Mouse (Mus musculus) liver, adult (tissue): ENCODE measurements around the gene Nxpe4.

Experiments used
- GATA4 ChIP-seq: IDR thresholded peaks from 2 replicates; pipeline ENCODE4 v1.6.1; 2014; ENCODE audit warnings: mild to moderate bottlenecking, low read length; ENCODE audit not compliant: insufficient replicate concordance

Gene Nxpe4

GRCm38 (mm10) chr9:48267028-48267441 lies 105.2 kb downstream of the Nxpe4 start:
- no peak for TF ChIP-seq GATA4

GRCm38 (mm10) chr9:48267960-48268359 lies 106.1 kb downstream of the Nxpe4 start:
- no peak for TF ChIP-seq GATA4

GRCm38 (mm10) chr9:48276831-48277230 lies 115.0 kb downstream of the Nxpe4 start:
- TF ChIP-seq GATA4: no peak

GRCm38 (mm10) chr9:48284221-48284620 lies 122.4 kb downstream of the Nxpe4 start:
- TF ChIP-seq GATA4: peak; percentile 44; the same call in 1 of the 2 replicates

- no peak for TF ChIP-seq GATA4
These were observed 128.5 kb downstream of the Nxpe4 start for GRCm38 (mm10) chr9:48290281-48290680.

GRCm38 (mm10) chr9:48294754-48295153 lies 132.9 kb downstream of the Nxpe4 start:
- TF ChIP-seq GATA4: no peak

GRCm38 (mm10) chr9:48298983-48299382 lies 137.2 kb downstream of the Nxpe4 start:
- no peak for TF ChIP-seq GATA4

GRCm38 (mm10) chr9:48303564-48303963 lies 141.7 kb downstream of the Nxpe4 start:
- TF ChIP-seq GATA4: peak; percentile 58; the same call in 1 of the 2 replicates

GRCm38 (mm10) chr9:48311241-48311640 lies 149.4 kb downstream of the Nxpe4 start:
- TF ChIP-seq GATA4: no peak

- TF ChIP-seq GATA4: no peak
These were observed 152.4 kb downstream of the Nxpe4 start for GRCm38 (mm10) chr9:48314194-48314593.

GRCm38 (mm10) chr9:48315825-48316224 lies 154.0 kb downstream of the Nxpe4 start:
- TF ChIP-seq GATA4: no peak

- no peak for TF ChIP-seq GATA4
These were observed 164.5 kb downstream of the Nxpe4 start for GRCm38 (mm10) chr9:48326338-48326737.

GRCm38 (mm10) chr9:48329597-48329996 lies 167.8 kb downstream of the Nxpe4 start:
- no peak for TF ChIP-seq GATA4

GRCm38 (mm10) chr9:48338783-48339455 lies 177.1 kb downstream of the Nxpe4 start:
- TF ChIP-seq GATA4: no peak

- TF ChIP-seq GATA4: no peak
These were observed 177.7 kb downstream of the Nxpe4 start for GRCm38 (mm10) chr9:48339563-48339962.

- TF ChIP-seq GATA4: no peak
These were observed 179.0 kb downstream of the Nxpe4 start for GRCm38 (mm10) chr9:48340708-48341380.
